Mouse (Mus musculus) activated CD4-positive, CD25-positive, alpha-beta regulatory T cell, adult 4 months (primary cell): Measurements from ENCODE around the gene Fxyd5. TPM values are rescaled to one million over a fixed set of nuclear protein-coding genes. Genes with fewer than 3 reads are reported as not detected.

Source experiments
- ATAC-seq: one replicate; pipeline ENCODE4 v1.8.0; 2017
- polyA plus RNA-seq, 2 experiments: library from polyadenylated mRNA; unstranded; fragments of 100-300 nt; shearing (Covaris generic); gene quantifications; one replicate each; pipeline ENCODE4 v1.2.1; 2017

The Fxyd5 gene
- 1,000 to 10,000 TPM; 2,132 to 2,220 TPM for polyA plus RNA-seq

GRCm38 (mm10) chr7:31042431-31042910 is at the start of gene Fxyd5:
Gene Fxyd5, minus strand, starts transcription at chr7:31042481.
- ATAC-seq = no peak

- ATAC-seq = peak; percentile 93
Observed at GRCm38 (mm10) chr7:31089721-31090120, 47.4 kb upstream of the Fxyd5 start.

- no peak for ATAC-seq
Observed at GRCm38 (mm10) chr7:31088206-31088605, 45.9 kb upstream of the Fxyd5 start.

- peak; percentile 48 for ATAC-seq
Observed at GRCm38 (mm10) chr7:31087262-31087661, 45.0 kb upstream of the Fxyd5 start.

- no peak for ATAC-seq
Observed at GRCm38 (mm10) chr7:31086175-31086755, 44.0 kb upstream of the Fxyd5 start.

GRCm38 (mm10) chr7:31085171-31085570 is 42.9 kb upstream of the Fxyd5 start:
- ATAC-seq = no peak

- ATAC-seq = no peak
Observed at GRCm38 (mm10) chr7:31084140-31084539, 41.9 kb upstream of the Fxyd5 start.

- ATAC-seq = no peak
Observed at GRCm38 (mm10) chr7:31082831-31083588, 40.7 kb upstream of the Fxyd5 start.

- no peak for ATAC-seq
Observed at GRCm38 (mm10) chr7:31082106-31082505, 39.8 kb upstream of the Fxyd5 start.

GRCm38 (mm10) chr7:31081106-31081505 is 38.8 kb upstream of the Fxyd5 start:
- no peak for ATAC-seq

- no peak for ATAC-seq
Observed at GRCm38 (mm10) chr7:31080611-31081010, 38.3 kb upstream of the Fxyd5 start.

GRCm38 (mm10) chr7:31079670-31080069 is 37.4 kb upstream of the Fxyd5 start:
- no peak for ATAC-seq

- no peak for ATAC-seq
Observed at GRCm38 (mm10) chr7:31077885-31078445, 35.7 kb upstream of the Fxyd5 start.

- ATAC-seq = no peak
Observed at GRCm38 (mm10) chr7:31077470-31077869, 35.2 kb upstream of the Fxyd5 start.

- ATAC-seq = no peak
Observed at GRCm38 (mm10) chr7:31076492-31076891, 34.2 kb upstream of the Fxyd5 start, which contains the start of gene Fxyd3. Gene Fxyd3, minus strand, starts transcription at chr7:31076704.

GRCm38 (mm10) chr7:31074713-31075069 is 32.4 kb upstream of the Fxyd5 start:
- ATAC-seq = no peak

- ATAC-seq = no peak
Observed at GRCm38 (mm10) chr7:31074061-31074712, 31.9 kb upstream of the Fxyd5 start.

- ATAC-seq = no peak
Observed at GRCm38 (mm10) chr7:31073546-31073945, 31.3 kb upstream of the Fxyd5 start.

- no peak for ATAC-seq
Observed at GRCm38 (mm10) chr7:31072326-31072725, 30.0 kb upstream of the Fxyd5 start.

GRCm38 (mm10) chr7:31070324-31070723 is 28.0 kb upstream of the Fxyd5 start:
- no peak for ATAC-seq

- ATAC-seq = no peak
Observed at GRCm38 (mm10) chr7:31069491-31069890, 27.2 kb upstream of the Fxyd5 start.

GRCm38 (mm10) chr7:31067836-31068235 is 25.6 kb upstream of the Fxyd5 start:
- ATAC-seq = no peak

- no peak for ATAC-seq
Observed at GRCm38 (mm10) chr7:31063074-31063560, 20.8 kb upstream of the Fxyd5 start.
